Mouse (Mus musculus) heart, embryonic 13.5 days (tissue): Measurements from ENCODE around the gene Stat6. TPM values are rescaled to one million over a fixed set of nuclear protein-coding genes. Genes with fewer than 3 reads are reported as not detected.

Experiments
- ATAC-seq: fragments of 200-750 bp; cut with Nextera tagmentation; 2 replicates; pipeline ENCODE4 v1.8.0; 2017; ENCODE audit warnings: moderate TSS enrichment; ENCODE audit not compliant: insufficient number of reproducible peaks, low FRiP score, low TSS enrichment; ENCODE audit errors: extremely low read depth
- H3K27ac ChIP-seq: fragments of 300-500 bp; sonication (generic); replicated peaks from 2 replicates; pipeline ENCODE4 v1.5.1; 2015; ENCODE audit warnings: moderate library complexity, mild to moderate bottlenecking, inconsistent platforms
- H3K27me3 ChIP-seq: fragments of 300-500 bp; sonication (generic); replicated peaks from 2 replicates; pipeline ENCODE4 v1.6.1; 2015; ENCODE audit warnings: mild to moderate bottlenecking, inconsistent platforms
- H3K36me3 ChIP-seq: fragments of 300-500 bp; sonication (generic); 2 replicates; pipeline ENCODE4 v1.6.1; 2015; ENCODE audit warnings: mild to moderate bottlenecking, inconsistent platforms
- H3K4me1 ChIP-seq: fragments of 300-500 bp; sonication (generic); 2 replicates; pipeline ENCODE4 v1.6.1; 2015; ENCODE audit warnings: inconsistent platforms
- H3K4me2 ChIP-seq: fragments of 300-500 bp; sonication (generic); 2 replicates; pipeline ENCODE4 v1.6.1; 2015; ENCODE audit warnings: inconsistent platforms, mild to moderate bottlenecking, moderate library complexity
- H3K4me3 ChIP-seq: fragments of 300-500 bp; sonication (generic); 2 replicates; pipeline ENCODE4 v1.5.1; 2015; ENCODE audit warnings: moderate library complexity, mild to moderate bottlenecking, inconsistent platforms
- H3K9ac ChIP-seq: fragments of 300-500 bp; sonication (generic); 2 replicates; pipeline ENCODE4 v1.6.1; 2015; ENCODE audit warnings: inconsistent platforms, mild to moderate bottlenecking, moderate library complexity
- H3K9me3 ChIP-seq: fragments of 300-500 bp; sonication (generic); 2 replicates; pipeline ENCODE4 v1.6.1; 2016; ENCODE audit warnings: inconsistent platforms
- WGBS: fragments of 180-500 bp; shearing (Covaris S2); methylation state at CpG from one replicate; pipeline ENCODE4 v1.1.7; 2015; ENCODE audit warnings: mixed read lengths; 5-methylcytosine and 5-hydroxymethylcytosine counted together
- polyA plus RNA-seq: library from polyadenylated mRNA; unstranded; fragments of >200 nt; fragmentation: Nextera tagmentation; extraction: Ambion mirVana; gene quantifications from 2 replicates; pipeline ENCODE4 v1.2.1, GENCODE M21; 2015

Stat6 gene
- polyA plus RNA-seq, 1 experiment from 2014 or later: 24.6 TPM

DNA sequence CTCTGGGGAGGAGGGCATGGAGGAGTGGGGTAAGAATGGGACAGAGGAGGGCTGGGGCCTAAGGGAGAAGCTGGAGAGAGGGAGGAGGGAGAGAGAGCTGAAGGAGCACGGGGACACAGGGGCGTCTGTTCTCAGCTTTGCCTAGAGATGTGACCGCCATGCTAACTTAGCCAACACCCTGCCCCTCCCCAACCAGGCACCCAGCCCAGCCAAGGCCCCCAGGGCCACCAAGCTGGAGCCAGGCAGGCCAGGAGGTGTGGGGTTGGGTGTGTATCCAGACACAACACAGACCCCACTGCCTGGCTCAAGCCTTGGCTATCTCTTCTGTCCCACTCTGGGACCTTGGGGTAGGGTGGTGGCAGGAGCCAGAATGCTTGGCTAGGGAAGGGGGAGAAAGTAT lies 27.2 kb upstream of the Stat6 start:
- H3K4me1 ChIP-seq: peaks cover 69% of the 10 kb centered on the region
- 0 out of 2 replicates have a peak, but pooled peaks cover 5% of the 10 kb centered on the region for H3K27me3 ChIP-seq
- WGBS: 34% methylated on average over 3 of the region's 3 CpGs
- peak overlapping the region; percentile 11; the same call in 1 of the 2 replicates for H3K9ac ChIP-seq
- ATAC-seq: no peak
- H3K9me3 ChIP-seq: no peaks in the 10 kb centered on the region
- H3K27ac ChIP-seq: peak overlapping the region; percentile 86
- peak overlapping the region; percentile 34; the same call in 1 of the 2 replicates for H3K4me2 ChIP-seq
- peaks cover 18% of the 10 kb centered on the region for H3K36me3 ChIP-seq
- H3K4me3 ChIP-seq: no peak overlapping the region

DNA sequence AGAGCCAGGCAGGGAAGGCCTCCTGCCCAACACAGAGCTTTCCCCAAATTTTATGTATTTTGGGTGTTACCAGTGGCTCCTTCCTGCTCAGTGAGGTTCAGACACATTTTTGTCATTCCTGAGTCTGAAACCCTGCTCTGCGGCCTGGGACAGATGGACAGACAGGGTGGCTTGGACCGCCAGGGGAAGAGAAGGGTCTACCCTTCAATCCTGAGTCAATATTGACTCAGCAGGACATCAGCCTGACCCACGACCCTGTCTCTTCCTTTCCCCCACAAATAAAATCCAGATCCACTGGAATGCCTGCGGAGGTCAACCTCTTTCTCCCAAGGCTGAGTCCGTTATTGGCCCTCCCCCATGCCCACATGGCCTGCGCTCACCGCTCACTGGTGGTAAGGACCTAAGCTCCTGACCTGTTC lies 26.5 kb upstream of the Stat6 start:
- no peak overlapping the region for H3K9ac ChIP-seq
- ATAC-seq: no peak
- WGBS: 40% methylated on average over 7 of the region's 7 CpGs
- peak overlapping the region; percentile 34 for H3K4me2 ChIP-seq
- H3K4me3 ChIP-seq: no peak overlapping the region
- H3K27ac ChIP-seq: peak overlapping the region; percentile 86
- H3K9me3 ChIP-seq: no peaks in the 10 kb centered on the region
- peaks cover 69% of the 10 kb centered on the region for H3K4me1 ChIP-seq
- 0 out of 2 replicates have a peak, but pooled peaks cover 5% of the 10 kb centered on the region for H3K27me3 ChIP-seq
- peaks cover 14% of the 10 kb centered on the region for H3K36me3 ChIP-seq

DNA sequence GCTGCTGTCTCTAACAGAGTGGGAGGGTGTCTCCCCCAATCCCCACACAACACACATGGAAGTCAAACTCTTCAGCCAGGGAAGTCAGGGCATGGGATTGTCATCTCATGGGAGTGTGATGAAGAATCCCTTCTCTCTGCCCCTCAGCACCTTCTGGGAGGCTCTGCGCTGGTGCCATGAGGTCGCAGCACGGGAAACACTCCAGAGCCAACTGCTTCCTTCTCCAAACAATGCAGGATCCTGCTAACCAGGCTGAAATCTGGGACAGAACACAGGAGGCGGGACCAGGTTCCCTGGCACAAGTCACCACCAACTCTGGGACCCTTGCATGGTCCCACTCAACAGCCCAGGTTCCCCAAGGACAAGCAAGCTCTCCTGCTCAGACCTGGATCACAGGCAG lies 25.5 kb upstream of the Stat6 start:
- Histone ChIP-seq H3K4me3 (no peak overlapping the region), H3K9ac (peak overlapping the region; percentile 83), H3K9me3 (no peaks in the 10 kb centered on the region), H3K36me3 (peaks cover 3% of the 10 kb centered on the region), H3K4me2 (peak overlapping the region; percentile 96; the same call in 1 of the 2 replicates), H3K27ac (peak overlapping the region; percentile 44), H3K4me1 (peaks cover 71% of the 10 kb centered on the region), H3K27me3 (0 out of 2 replicates have a peak, but pooled peaks cover 5% of the 10 kb centered on the region)
- no peak for ATAC-seq
- WGBS: 43% methylated on average over 4 of the region's 4 CpGs

DNA sequence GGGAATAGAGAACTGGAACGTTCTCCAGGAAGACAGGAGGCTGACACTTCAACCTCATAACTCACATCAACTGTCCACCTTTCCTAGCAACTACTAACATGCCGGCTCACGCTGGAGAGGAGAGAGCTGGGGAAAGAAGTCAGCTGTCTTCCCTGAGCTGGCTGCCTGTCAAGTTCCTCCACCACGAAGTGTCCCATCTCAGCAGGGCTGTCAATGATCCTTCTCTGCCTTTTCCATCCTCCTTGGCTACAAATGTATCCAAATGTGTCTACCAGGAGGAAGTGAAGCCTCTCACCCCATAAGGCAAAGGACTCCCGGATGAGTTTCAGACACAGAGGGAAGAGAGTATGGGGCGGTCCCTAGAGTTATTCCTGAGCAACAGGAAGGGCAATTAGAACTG lies 24.6 kb upstream of the Stat6 start:
- H3K4me1 ChIP-seq: peaks cover 73% of the 10 kb centered on the region
- peak overlapping the region; percentile 75 for H3K4me3 ChIP-seq

DNA sequence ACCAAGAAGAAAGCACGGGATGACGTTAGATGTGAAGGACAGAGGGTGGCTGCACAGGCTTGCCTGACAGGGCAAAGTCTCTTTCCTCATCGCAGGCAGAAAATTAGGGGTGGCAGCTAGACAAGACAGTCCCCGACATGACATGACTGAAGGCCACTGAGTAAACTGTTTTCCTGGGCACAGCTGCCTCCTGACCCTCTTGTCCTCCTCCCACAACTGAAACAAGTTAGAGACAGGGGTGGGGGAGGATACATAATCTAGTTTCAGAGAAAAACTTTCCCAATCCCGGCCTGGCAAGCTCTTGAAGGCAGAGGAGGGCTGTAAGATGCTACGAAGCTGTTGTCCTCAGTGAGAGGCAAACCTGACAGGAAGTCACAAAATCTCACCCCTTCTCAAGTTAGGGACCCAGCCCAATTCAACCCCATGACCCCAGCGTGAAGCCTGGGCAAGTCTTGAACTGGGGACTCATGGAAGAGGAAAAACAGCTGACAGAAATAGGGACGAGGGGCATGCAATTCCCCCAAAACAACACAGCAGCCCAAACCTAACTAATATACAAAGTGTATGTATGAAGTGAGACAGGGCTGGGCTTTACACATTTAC lies 23.6 kb upstream of the Stat6 start:
- Histone ChIP-seq H3K4me1 (peaks cover 68% of the 10 kb centered on the region), H3K27ac (peak overlapping the region; percentile 98), H3K36me3 (no peaks in the 10 kb centered on the region), H3K9ac (peak overlapping the region; percentile 83), H3K9me3 (no peaks in the 10 kb centered on the region), H3K27me3 (0 out of 2 replicates have a peak, but pooled peaks cover 5% of the 10 kb centered on the region), H3K4me3 (peak overlapping the region; percentile 75), H3K4me2 (peak overlapping the region; percentile 96)
- 31% methylated on average over 8 of the region's 8 CpGs for WGBS
- ATAC-seq: no peak

More for the DNA sequence above, 24.6 kb upstream of the Stat6 start:
- 24% methylated on average over 6 of the region's 6 CpGs for WGBS
- Histone ChIP-seq H3K27me3 (0 out of 2 replicates have a peak, but pooled peaks cover 5% of the 10 kb centered on the region), H3K9ac (peak overlapping the region; percentile 83; the same call in 1 of the 2 replicates), H3K27ac (peak overlapping the region; percentile 98), H3K4me2 (peak overlapping the region; percentile 96), H3K9me3 (no peaks in the 10 kb centered on the region), H3K36me3 (no peaks in the 10 kb centered on the region)
- ATAC-seq: no peak

DNA sequence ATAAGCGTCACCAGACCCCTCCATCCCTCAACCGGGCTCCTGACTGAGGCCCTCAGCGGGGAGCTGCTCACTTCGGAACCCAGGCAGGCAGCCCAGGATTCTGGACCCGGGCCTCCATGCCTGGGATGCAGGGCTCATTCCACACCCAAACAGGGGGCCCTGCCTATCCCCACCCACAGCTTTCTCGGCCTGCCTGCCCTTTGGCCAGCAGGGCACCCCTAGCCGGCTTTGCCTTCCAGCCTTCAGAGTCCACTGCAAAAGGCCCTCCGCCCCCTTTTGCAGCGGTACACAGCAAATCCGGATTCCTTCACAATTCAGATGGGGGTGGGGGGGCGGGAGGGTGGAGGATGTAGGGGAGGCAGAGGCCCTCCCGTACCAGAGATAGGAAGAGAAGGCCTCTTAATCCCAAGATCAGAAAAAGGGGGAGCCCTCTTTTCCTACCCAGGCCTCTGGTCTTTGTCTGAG lies 22.8 kb upstream of the Stat6 start:
- WGBS: 14% methylated on average over 12 of the region's 12 CpGs
- no peak for ATAC-seq

DNA sequence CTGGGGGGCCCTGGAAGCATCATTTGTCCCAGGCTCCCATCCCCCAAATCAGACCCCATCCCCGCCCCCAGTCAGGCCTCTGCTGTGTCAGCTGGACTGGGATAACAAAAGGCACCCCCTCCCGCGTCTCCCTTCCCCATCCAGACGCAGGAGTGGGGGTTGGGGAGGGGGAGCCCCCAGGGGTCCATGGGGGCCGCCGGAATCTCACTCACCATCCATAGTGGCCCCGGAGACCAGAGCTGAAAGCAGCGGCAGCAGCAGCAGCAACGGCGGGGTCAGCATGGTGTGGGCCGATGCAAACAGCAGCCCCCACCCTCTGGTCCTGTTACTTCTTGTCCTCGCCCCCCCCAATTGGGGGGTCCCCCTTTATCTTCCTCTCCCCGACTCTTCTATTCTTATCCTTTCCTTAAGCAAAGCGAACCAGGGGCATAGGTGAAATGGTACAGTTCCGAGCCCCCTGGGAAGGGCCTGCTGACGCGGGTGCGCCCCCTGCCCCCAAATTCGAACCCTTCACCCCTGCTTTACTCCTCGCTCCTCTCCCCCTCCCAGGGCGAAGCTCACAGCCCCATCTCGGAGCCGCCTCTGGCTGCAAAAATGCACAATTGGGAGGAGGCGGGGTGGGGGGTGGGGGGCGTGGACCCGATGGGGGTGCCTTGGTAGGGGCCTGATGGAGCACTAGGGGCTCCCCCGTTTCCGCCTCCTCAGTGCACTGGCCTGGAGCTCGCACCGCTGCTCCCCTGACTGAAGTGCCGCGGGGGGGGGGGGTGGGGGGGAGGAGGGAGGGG lies 22.2 kb upstream of the Stat6 start, which contains the start of gene Lrp1:
Gene Lrp1 (minus strand): TSS at position 743 of the 785 bp plus-strand sequence.
- Histone ChIP-seq H3K27me3 (0 out of 2 replicates have a peak, but pooled peaks cover 5% of the 10 kb centered on the region), H3K4me1 (peaks cover 54% of the 10 kb centered on the region), H3K9me3 (no peaks in the 10 kb centered on the region), H3K4me2 (peak within 1 kb of the TSS; percentile 96), H3K9ac (peak within 1 kb of the TSS; percentile 83), H3K36me3 (no peaks in the 10 kb centered on the region), H3K4me3 (peak within 1 kb of the TSS; percentile 75), H3K27ac (peak within 1 kb of the TSS; percentile 98)
- peak; percentile 35 for ATAC-seq
- under 1% methylated on average over 30 of the region's 32 CpGs for WGBS

More for the DNA sequence above, 22.8 kb upstream of the Stat6 start:
- Histone ChIP-seq H3K4me2 (peak overlapping the region; percentile 96), H3K27me3 (0 out of 2 replicates have a peak, but pooled peaks cover 5% of the 10 kb centered on the region), H3K4me1 (peaks cover 60% of the 10 kb centered on the region), H3K9ac (peak overlapping the region; percentile 83), H3K4me3 (peak overlapping the region; percentile 75), H3K9me3 (no peaks in the 10 kb centered on the region), H3K36me3 (no peaks in the 10 kb centered on the region), H3K27ac (peak overlapping the region; percentile 98)

DNA sequence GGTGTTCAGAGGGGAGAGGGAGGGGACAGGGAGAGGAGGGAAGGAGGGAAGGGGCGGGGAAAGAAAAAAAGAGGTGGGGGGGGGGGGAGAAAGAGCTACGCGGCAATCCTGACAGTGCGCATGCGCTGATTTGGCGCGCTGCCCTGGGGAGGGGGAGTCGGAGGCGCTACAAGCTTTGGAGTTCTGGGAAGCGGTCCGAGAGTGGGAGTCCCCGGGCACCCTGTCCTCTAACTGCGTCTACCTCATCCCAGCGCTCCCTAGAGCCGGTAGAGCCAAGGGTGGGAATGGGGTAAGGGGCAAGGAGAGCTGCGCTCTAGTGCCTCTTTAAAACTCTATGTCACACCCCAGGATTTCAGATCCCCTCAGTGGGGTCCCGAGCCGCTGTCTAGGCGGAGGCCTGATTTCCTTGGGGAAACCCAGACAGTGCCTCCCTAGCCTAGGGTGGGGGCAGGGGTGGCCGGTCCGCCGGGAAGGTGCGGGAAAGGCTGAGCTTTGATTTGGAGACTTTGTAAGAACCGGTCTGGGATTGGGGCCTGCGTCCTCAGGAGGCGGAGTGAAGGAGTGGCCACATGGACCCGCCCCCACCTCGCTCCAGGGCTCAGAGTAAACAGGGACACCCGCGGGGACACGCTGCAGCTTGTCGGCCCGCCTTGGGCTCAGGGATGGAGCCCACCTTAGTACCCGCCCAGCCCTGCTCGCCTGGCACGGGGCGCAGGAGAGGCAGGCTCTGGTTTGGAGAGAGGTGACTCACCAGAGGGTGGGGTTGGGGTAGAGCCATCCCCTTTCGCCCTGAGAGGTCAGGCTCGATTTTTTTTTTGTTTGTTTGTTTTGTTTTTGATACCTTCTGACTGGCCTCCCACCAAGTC lies 21.4 kb upstream of the Stat6 start:
- Histone ChIP-seq H3K9ac (peak overlapping the region; percentile 83), H3K36me3 (no peaks in the 10 kb centered on the region), H3K27ac (peak overlapping the region; percentile 98), H3K27me3 (0 out of 2 replicates have a peak, but pooled peaks cover 5% of the 10 kb centered on the region), H3K4me2 (peak overlapping the region; percentile 96), H3K4me3 (peak overlapping the region; percentile 75), H3K9me3 (peaks cover 7% of the 10 kb centered on the region), H3K4me1 (peaks cover 46% of the 10 kb centered on the region)
- ATAC-seq: peak; percentile 75
- 0% methylated on average over 33 of the region's 39 CpGs for WGBS

DNA sequence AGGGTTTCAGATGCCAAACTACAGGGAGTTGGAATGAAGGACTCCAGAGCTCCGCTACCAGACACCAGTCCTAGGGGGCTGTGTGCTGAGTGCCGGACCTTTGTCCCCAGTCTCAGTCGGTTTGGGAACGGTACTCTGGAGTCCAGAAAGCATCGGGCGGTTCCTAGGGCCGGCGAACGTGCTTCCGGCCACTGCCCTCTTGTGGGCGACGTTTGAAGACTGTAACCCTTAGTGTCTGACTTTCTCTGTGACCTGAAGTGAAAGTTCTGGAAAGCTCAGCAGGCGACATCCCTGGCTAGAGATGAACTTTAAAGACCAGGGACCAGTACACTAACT lies 20.8 kb upstream of the Stat6 start:
- 2% methylated on average over 13 of the region's 13 CpGs for WGBS
- H3K9ac ChIP-seq: peak overlapping the region; percentile 83
- peak overlapping the region; percentile 96 for H3K4me2 ChIP-seq
- H3K4me1 ChIP-seq: peaks cover 40% of the 10 kb centered on the region
- H3K27ac ChIP-seq: peak overlapping the region; percentile 98
- H3K4me3 ChIP-seq: peak overlapping the region; percentile 75
- ATAC-seq: no peak
- H3K27me3 ChIP-seq: 0 out of 2 replicates have a peak, but pooled peaks cover 5% of the 10 kb centered on the region
- H3K36me3 ChIP-seq: no peaks in the 10 kb centered on the region
- peaks cover 14% of the 10 kb centered on the region for H3K9me3 ChIP-seq

DNA sequence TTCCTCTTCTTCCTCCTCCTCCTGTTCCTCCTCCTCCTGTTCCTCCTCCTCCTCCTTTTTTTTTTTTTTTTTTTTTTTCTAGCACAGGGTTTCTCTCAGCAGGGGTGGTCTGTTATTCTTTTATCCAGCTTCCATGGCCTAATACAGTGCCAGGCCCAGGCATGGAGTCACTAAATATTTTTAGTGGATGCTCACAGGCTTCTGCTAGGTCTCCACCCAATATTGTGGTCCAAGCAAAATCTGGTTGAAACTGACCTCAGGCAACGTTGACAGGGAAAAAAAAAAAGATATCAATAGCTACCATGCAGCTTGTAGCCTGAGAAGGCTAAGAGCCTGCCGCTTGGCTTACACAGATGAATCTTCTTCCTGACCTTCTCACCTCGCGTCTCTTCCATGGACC lies 20.1 kb upstream of the Stat6 start:
- Histone ChIP-seq H3K36me3 (no peaks in the 10 kb centered on the region), H3K4me3 (no peak overlapping the region), H3K4me2 (peak overlapping the region; percentile 96), H3K9me3 (peaks cover 15% of the 10 kb centered on the region), H3K27me3 (0 out of 2 replicates have a peak, but pooled peaks cover 5% of the 10 kb centered on the region), H3K4me1 (peaks cover 33% of the 10 kb centered on the region), H3K27ac (peak overlapping the region; percentile 98), H3K9ac (peak overlapping the region; percentile 83)
- ATAC-seq: no peak
- 64% methylated on average over 4 of the region's 4 CpGs for WGBS
